Mouse (Mus musculus): ENCODE results near the gene Mbd3.

DNA sequence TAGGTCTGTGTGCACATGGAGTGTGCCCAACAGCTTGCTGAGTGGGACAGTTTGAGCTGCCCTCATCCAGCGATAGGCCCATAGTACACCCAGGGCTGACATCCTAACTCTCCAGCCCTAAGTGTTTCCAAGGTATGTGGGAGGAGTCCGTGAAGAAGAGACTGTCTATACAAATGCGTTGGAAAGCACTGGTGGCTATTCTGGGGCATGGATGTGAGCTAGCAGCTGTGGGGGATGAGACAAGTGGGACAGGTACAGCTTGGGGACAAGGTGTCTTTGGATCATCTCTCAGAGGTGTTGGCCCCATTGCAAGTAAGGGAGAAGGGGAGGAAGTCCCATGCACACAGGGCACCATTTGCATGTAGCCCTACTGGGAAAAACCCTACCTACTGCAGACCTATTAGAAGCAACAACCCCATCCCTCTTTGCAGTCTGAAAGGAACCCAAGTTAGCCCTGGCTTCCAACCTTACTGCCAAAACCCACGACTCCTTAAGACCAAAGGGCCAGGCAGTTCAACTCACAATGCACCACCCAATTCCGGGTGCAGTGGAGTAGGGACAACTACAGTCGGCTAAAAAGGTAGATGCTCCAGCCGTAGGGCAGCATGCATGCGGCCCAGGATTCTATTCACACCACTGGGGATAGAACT is 1.7 kb downstream of the Mbd3 start:
- TF ChIP-seq CTCF (IDR thresholded peaks at IDR 0.05; ENCODE audit: low read depth, low read length) (no peak), POLR2A (IDR thresholded peaks at IDR 0.05; ENCODE audit: extremely low read depth, insufficient read depth, low read length) (no peak)

Measured in liver, adult 2 months (tissue).